Mouse (Mus musculus) ES-E14 (cell line): ENCODE measurements around the gene Itgb5. TPM values are rescaled to one million over a fixed set of nuclear protein-coding genes. Genes with fewer than 3 reads are reported as not detected.

Experiments used
- DNase-seq: peaks from one replicate; pipeline ENCODE4 v3.0.0-alpha.2; 2013; ENCODE audit warnings: low read depth, low spot score
- H3K27ac ChIP-seq: 2 replicates; pipeline ENCODE4 v1.5.1; 2012; ENCODE audit warnings: low read depth, mild to moderate bottlenecking, low read length, moderate library complexity, mixed read lengths; ENCODE audit not compliant: poor library complexity, insufficient read depth, severe bottlenecking
- H3K36me3 ChIP-seq: 2 replicates; pipeline ENCODE4 v1.6.1; 2012; ENCODE audit warnings: mild to moderate bottlenecking, low read length, moderate library complexity, mixed read lengths; ENCODE audit not compliant: control insufficient read depth, poor library complexity, insufficient read depth, severe bottlenecking
- H3K4me1 ChIP-seq, 2 experiments: fragments of 150-350 bp in 1 of 2; sonication (generic) in 1 of 2; 2 replicates each; pipeline ENCODE4 v1.6.1; 2012; ENCODE audit warnings: low read length in 2 of 2, mild to moderate bottlenecking in 1 of 2, mixed read lengths in 1 of 2; ENCODE audit not compliant: control insufficient read depth in 2 of 2, insufficient read depth in 2 of 2, poor library complexity in 1 of 2
- H3K4me3 ChIP-seq, 2 experiments: fragments of 150-350 bp in 1 of 2; sonication (generic) in 1 of 2; 2 replicates each; pipeline ENCODE4 v1.5.1; 2012; ENCODE audit warnings: low read length in 2 of 2, low read depth in 1 of 2, mild to moderate bottlenecking in 1 of 2, mixed read lengths in 1 of 2; ENCODE audit not compliant: insufficient read depth in 1 of 2, poor library complexity in 1 of 2, severe bottlenecking in 1 of 2
- H3K9ac ChIP-seq: 2 replicates; pipeline ENCODE4 v1.6.1; 2012; ENCODE audit warnings: low read depth, mild to moderate bottlenecking, low read length, mixed read lengths; ENCODE audit not compliant: poor library complexity, insufficient read depth, severe bottlenecking
- H3K9me3 ChIP-seq: fragments of 150-350 bp; sonication (generic); 2 replicates; pipeline ENCODE4 v1.6.1; 2012; ENCODE audit warnings: low read depth, mild to moderate bottlenecking, low read length; ENCODE audit not compliant: control insufficient read depth, insufficient read depth
- CHD2 ChIP-seq: IDR thresholded peaks from 2 replicates; pipeline ENCODE4 v1.6.1; 2014; ENCODE audit warnings: mild to moderate bottlenecking, low read depth, low read length, inconsistent platforms
- HCFC1 ChIP-seq: IDR thresholded peaks from 2 replicates; pipeline ENCODE4 v1.6.1; 2012; ENCODE audit warnings: low read length, inconsistent platforms, borderline replicate concordance; ENCODE audit not compliant: insufficient read depth
- MAFK ChIP-seq: IDR thresholded peaks from 2 replicates; pipeline ENCODE4 v1.6.1; 2014; ENCODE audit warnings: mild to moderate bottlenecking, low read depth, low read length, inconsistent platforms; ENCODE audit not compliant: insufficient read depth
- ZC3H11A ChIP-seq: IDR thresholded peaks from 2 replicates; pipeline ENCODE4 v1.6.1; 2012; ENCODE audit warnings: low read depth, mild to moderate bottlenecking, inconsistent platforms, low read length, borderline replicate concordance
- ZNF384 ChIP-seq: IDR thresholded peaks from 2 replicates; pipeline ENCODE4 v1.6.1; 2012; ENCODE audit warnings: low read depth, low read length, inconsistent platforms
- in situ Hi-C, 2 experiments: fragments of 600-800 bp; cut with MboI; formaldehyde crosslinking; loops; one replicate each; pipeline ENCODE4 v1.15.1; 2025; ENCODE audit warnings: low sequenced_read_pairs in 2 of 2, inconsistent platforms in 1 of 2; ENCODE audit not compliant: unreplicated experiment in 2 of 2
- total RNA-seq: library from RNA; depleted of rRNA; stranded (reverse); fragments of 300-350 nt; gene quantifications from 2 replicates; pipeline ENCODE4 v1.2.3, GENCODE M21; 2012

Gene Itgb5
- total RNA-seq, 1 experiment, result 60.6 TPM

- DNase-seq, result peak; percentile 67
- Histone ChIP-seq H3K9me3 (no peaks in the 10 kb centered on the region), H3K4me3 (peak within 1 kb of the TSS; percentile 81 to 92), H3K27ac (0 out of 2 replicates have a peak within 1 kb of the TSS, but pooled peaks have one; percentile 24), H3K36me3 (peaks cover 18% of the 10 kb centered on the region), H3K4me1 (peaks cover 2 to 4% of the 10 kb centered on the region in 2 experiments; a peak in 2 of 4 replicates), H3K9ac (peak within 1 kb of the TSS; percentile 90)
- in situ Hi-C loops, result no loop called here
- TF ChIP-seq ZC3H11A, result no peak
- TF ChIP-seq CHD2, result 0 out of 2 replicates have a peak, but pooled peaks have one; percentile 25
Measured at GRCm38 (mm10) chr16:33966538-33967282, 137.2 kb downstream of the Itgb5 start, which contains the start of gene Umps. Umps (minus strand) TSS chr16:33967038.

- Histone ChIP-seq H3K4me3 (peak overlapping the region in 1 of 2 experiments; percentile 92; a peak in 2 of 4 replicates), H3K9ac (no peak overlapping the region), H3K4me1 (peaks cover 2 to 4% of the 10 kb centered on the region in 2 experiments; a peak in 2 of 4 replicates), H3K9me3 (no peaks in the 10 kb centered on the region), H3K36me3 (peaks cover 14% of the 10 kb centered on the region), H3K27ac (no peak overlapping the region)
- DNase-seq, result no peak
- TF ChIP-seq CHD2, result no peak
- 0 out of 2 replicates have a peak, but pooled peaks have one; percentile 8 for TF ChIP-seq ZC3H11A
- TF ChIP-seq MAFK, result no peak
- 0 out of 2 replicates have a peak, but pooled peaks have one; percentile 37 for TF ChIP-seq ZNF384
- TF ChIP-seq HCFC1, result no peak
- in situ Hi-C loops, result no loop called here
Measured at GRCm38 (mm10) chr16:33967283-33967640, 137.8 kb downstream of the Itgb5 start.

GRCm38 (mm10) chr16:33979855-33980254 is 150.4 kb downstream of the Itgb5 start:
- Histone ChIP-seq H3K9me3 (no peaks in the 10 kb centered on the region), H3K27ac (no peak overlapping the region; the same call in 1 of the 2 replicates), H3K36me3 (no peaks in the 10 kb centered on the region), H3K4me1 (peaks cover 5 to 6% of the 10 kb centered on the region in 2 experiments), H3K4me3 (no peak overlapping the region), H3K9ac (no peak overlapping the region)
- TF ChIP-seq MAFK (peak; percentile 96), HCFC1 (no peak), ZC3H11A (no peak), ZNF384 (no peak), CHD2 (peak; percentile 52; the same call in 1 of the 2 replicates)
- in situ Hi-C loops, result no loop called here
- no peak for DNase-seq

- no peak for DNase-seq
- in situ Hi-C loops, result no loop called here
- no peak for TF ChIP-seq ZC3H11A
- no peak for TF ChIP-seq HCFC1
- TF ChIP-seq CHD2, result no peak
- no peak for TF ChIP-seq ZNF384
- no peak for TF ChIP-seq MAFK
Measured at GRCm38 (mm10) chr16:33983712-33984111, 154.2 kb downstream of the Itgb5 start.

DNA sequence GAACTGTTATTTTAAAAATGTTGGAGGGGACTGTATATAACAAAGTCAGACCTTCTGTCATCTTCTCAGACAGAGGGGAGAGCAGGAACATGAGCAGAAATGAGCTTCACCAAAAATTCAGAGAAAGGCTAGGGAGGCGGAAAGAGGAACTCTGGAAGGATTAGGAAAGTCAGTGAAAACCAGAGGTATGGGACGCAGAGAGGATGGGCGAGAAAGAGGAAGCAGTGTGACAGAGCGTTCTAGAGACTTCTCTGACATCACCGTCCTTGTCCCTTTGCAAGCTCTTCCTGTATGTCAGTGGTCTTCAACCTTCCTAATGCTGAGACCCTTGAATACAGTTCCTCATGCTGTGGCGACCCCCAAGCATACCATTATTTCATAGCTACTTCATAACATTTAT is 155.9 kb downstream of the Itgb5 start:
- TF ChIP-seq ZC3H11A, result no peak
- TF ChIP-seq CHD2, result no peak
- no peak for TF ChIP-seq MAFK
- TF ChIP-seq HCFC1, result no peak
- no peak for TF ChIP-seq ZNF384
- in situ Hi-C loops, result no loop called here
- Histone ChIP-seq H3K36me3 (no peaks in the 10 kb centered on the region), H3K9me3 (no peaks in the 10 kb centered on the region), H3K9ac (no peak overlapping the region), H3K4me3 (no peak overlapping the region), H3K27ac (no peak overlapping the region), H3K4me1 (peaks cover 0 to 2% of the 10 kb centered on the region in 2 experiments; a peak in 2 of 4 replicates)
- DNase-seq, result no peak

More at GRCm38 (mm10) chr16:33983712-33984111, 154.2 kb downstream of the Itgb5 start:
- Histone ChIP-seq H3K4me3 (no peak overlapping the region), H3K9me3 (no peaks in the 10 kb centered on the region), H3K27ac (no peak overlapping the region), H3K9ac (no peak overlapping the region), H3K36me3 (no peaks in the 10 kb centered on the region), H3K4me1 (peaks cover 5 to 6% of the 10 kb centered on the region in 2 experiments)
